Mouse (Mus musculus): ENCODE data around the gene Gm9733. TPM values are rescaled to one million over a fixed set of nuclear protein-coding genes. Genes with fewer than 3 reads are reported as not detected.
"Not testable (repeated sequence)": the region's sequence is repeated elsewhere in the genome, so short reads cannot be mapped to it uniquely, and the experiment has no call there.

The Gm9733 gene
- not detected in 2 replicates for polyA plus RNA-seq (2015; fragmentation: Nextera tagmentation; extraction: Ambion mirVana)

GRCm38 (mm10) chr3:15332063-15332462 is at the start of gene Gm9733:
Gm9733 (minus strand) TSS chr3:15332302.
- 89% methylated on average over 3 of the region's 3 CpGs for WGBS
- H3K36me3 ChIP-seq (ENCODE audit: control insufficient read depth, insufficient read depth) = no peaks in the 10 kb centered on the region
- no peaks in the 10 kb centered on the region for H3K9me3 ChIP-seq (ENCODE audit: control insufficient read depth, low read length)
- no peak within 1 kb of the TSS for H3K9ac ChIP-seq (replicated peaks; ENCODE audit: low read depth, low read length)
- no peak for ATAC-seq
- no peaks in the 10 kb centered on the region for H3K4me1 ChIP-seq (replicated peaks; ENCODE audit: control insufficient read depth, insufficient read depth, low read length)
- no peak within 1 kb of the TSS for H3K4me2 ChIP-seq (ENCODE audit: low read length)
- no peak within 1 kb of the TSS for H3K4me3 ChIP-seq (replicated peaks; ENCODE audit: low read length)
- H3K27ac ChIP-seq (ENCODE audit: low read length) = no peak within 1 kb of the TSS
- H3K27me3 ChIP-seq (replicated peaks; ENCODE audit: control insufficient read depth, insufficient read depth, low read length) = no peaks in the 10 kb centered on the region

DNA sequence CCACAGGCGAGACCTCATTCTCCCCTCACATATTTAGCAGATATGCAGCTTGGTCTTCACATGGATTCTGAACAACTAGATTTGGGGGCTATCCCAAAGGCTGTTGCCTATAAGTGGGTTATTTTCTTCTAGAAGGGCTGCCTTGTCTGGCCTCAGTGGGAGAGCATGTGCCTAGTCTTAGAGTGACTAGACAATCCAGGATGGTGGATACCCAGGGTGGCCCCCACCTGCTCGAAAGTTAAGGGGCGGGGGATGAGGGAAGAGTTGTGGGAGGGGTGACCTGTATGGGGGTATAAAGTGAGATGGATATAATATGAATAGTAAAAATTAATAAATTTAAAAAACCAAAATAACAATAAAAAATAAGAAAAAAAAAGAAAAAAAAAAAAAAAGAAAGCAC is 23.6 kb upstream of the Gm9733 start:
- not testable (repeated sequence) for H3K27me3 ChIP-seq (replicated peaks; ENCODE audit: control insufficient read depth, insufficient read depth, low read length); H3K27ac ChIP-seq (ENCODE audit: low read length); H3K4me1 ChIP-seq (replicated peaks; ENCODE audit: control insufficient read depth, insufficient read depth, low read length); H3K9ac ChIP-seq (replicated peaks; ENCODE audit: low read depth, low read length); H3K36me3 ChIP-seq (ENCODE audit: control insufficient read depth, insufficient read depth); H3K4me3 ChIP-seq (replicated peaks; ENCODE audit: low read length); ATAC-seq; H3K9me3 ChIP-seq (ENCODE audit: control insufficient read depth, low read length); H3K4me2 ChIP-seq (ENCODE audit: low read length)
- WGBS = 81% methylated on average over 3 of the region's 3 CpGs

GRCm38 (mm10) chr3:15350318-15350717 is 18.2 kb upstream of the Gm9733 start:
- H3K27me3 ChIP-seq (replicated peaks; ENCODE audit: control insufficient read depth, insufficient read depth, low read length); H3K27ac ChIP-seq (ENCODE audit: low read length); H3K9me3 ChIP-seq (ENCODE audit: control insufficient read depth, low read length); H3K4me1 ChIP-seq (replicated peaks; ENCODE audit: control insufficient read depth, insufficient read depth, low read length); H3K4me2 ChIP-seq (ENCODE audit: low read length); H3K36me3 ChIP-seq (ENCODE audit: control insufficient read depth, insufficient read depth); H3K4me3 ChIP-seq (replicated peaks; ENCODE audit: low read length); ATAC-seq; H3K9ac ChIP-seq (replicated peaks; ENCODE audit: low read depth, low read length): not testable (repeated sequence)
- WGBS = 92% methylated on average over 1 of the region's 2 CpGs

GRCm38 (mm10) chr3:15345606-15346005 is 13.5 kb upstream of the Gm9733 start:
- H3K4me2 ChIP-seq (ENCODE audit: low read length); H3K4me1 ChIP-seq (replicated peaks; ENCODE audit: control insufficient read depth, insufficient read depth, low read length); ATAC-seq; H3K9ac ChIP-seq (replicated peaks; ENCODE audit: low read depth, low read length); H3K36me3 ChIP-seq (ENCODE audit: control insufficient read depth, insufficient read depth); H3K27me3 ChIP-seq (replicated peaks; ENCODE audit: control insufficient read depth, insufficient read depth, low read length); H3K27ac ChIP-seq (ENCODE audit: low read length); H3K9me3 ChIP-seq (ENCODE audit: control insufficient read depth, low read length); H3K4me3 ChIP-seq (replicated peaks; ENCODE audit: low read length): not testable (repeated sequence)
- 68% methylated on average over 3 of the region's 3 CpGs for WGBS

DNA sequence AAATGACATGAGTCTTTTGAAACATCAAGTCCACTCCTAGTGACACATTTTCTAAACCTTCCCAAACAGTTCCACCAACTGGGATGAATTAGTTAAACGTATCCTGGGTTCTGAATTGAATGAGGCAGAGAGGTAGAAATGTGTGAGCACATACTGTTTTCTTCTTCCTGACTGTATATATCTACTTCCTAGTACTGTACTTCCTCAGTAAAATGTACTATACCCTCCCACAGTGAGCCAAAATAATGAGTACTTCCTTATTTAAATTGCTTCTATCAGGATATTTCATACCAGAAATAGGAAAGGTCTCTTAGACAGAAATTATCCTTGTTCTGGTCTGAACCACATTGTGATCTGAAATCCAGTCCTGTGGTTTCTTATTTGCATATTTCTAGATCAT is 8.2 kb upstream of the Gm9733 start:
- Histone ChIP-seq H3K27me3 (replicated peaks; ENCODE audit: control insufficient read depth, insufficient read depth, low read length) (no peaks in the 10 kb centered on the region), H3K36me3 (ENCODE audit: control insufficient read depth, insufficient read depth) (no peaks in the 10 kb centered on the region), H3K9me3 (ENCODE audit: control insufficient read depth, low read length) (no peaks in the 10 kb centered on the region), H3K4me1 (replicated peaks; ENCODE audit: control insufficient read depth, insufficient read depth, low read length) (no peaks in the 10 kb centered on the region), H3K27ac (ENCODE audit: low read length) (no peak overlapping the region), H3K4me3 (replicated peaks; ENCODE audit: low read length) (no peak overlapping the region), H3K9ac (replicated peaks; ENCODE audit: low read depth, low read length) (no peak overlapping the region), H3K4me2 (ENCODE audit: low read length) (no peak overlapping the region)
- ATAC-seq = no peak
- WGBS = 74% methylated on average over 1 of the region's 1 CpGs

GRCm38 (mm10) chr3:15334182-15334581 is 2.1 kb upstream of the Gm9733 start:
- H3K4me2 ChIP-seq (ENCODE audit: low read length) = no peak overlapping the region
- no peak overlapping the region for H3K27ac ChIP-seq (ENCODE audit: low read length)
- H3K9me3 ChIP-seq (ENCODE audit: control insufficient read depth, low read length) = no peaks in the 10 kb centered on the region
- no peak overlapping the region for H3K4me3 ChIP-seq (replicated peaks; ENCODE audit: low read length)
- whole genome bisulfite sequencing = 73% methylated on average over 2 of the region's 2 CpGs
- H3K4me1 ChIP-seq (replicated peaks; ENCODE audit: control insufficient read depth, insufficient read depth, low read length) = no peaks in the 10 kb centered on the region
- no peak overlapping the region for H3K9ac ChIP-seq (replicated peaks; ENCODE audit: low read depth, low read length)
- ATAC-seq = no peak
- H3K36me3 ChIP-seq (ENCODE audit: control insufficient read depth, insufficient read depth) = no peaks in the 10 kb centered on the region
- H3K27me3 ChIP-seq (replicated peaks; ENCODE audit: control insufficient read depth, insufficient read depth, low read length) = no peaks in the 10 kb centered on the region

- WGBS = 71% methylated on average over 3 of the region's 3 CpGs
- Histone ChIP-seq H3K9ac (replicated peaks; ENCODE audit: low read depth, low read length) (no peak overlapping the region), H3K27me3 (replicated peaks; ENCODE audit: control insufficient read depth, insufficient read depth, low read length) (no peaks in the 10 kb centered on the region), H3K9me3 (ENCODE audit: control insufficient read depth, low read length) (no peaks in the 10 kb centered on the region), H3K4me1 (replicated peaks; ENCODE audit: control insufficient read depth, insufficient read depth, low read length) (no peaks in the 10 kb centered on the region), H3K4me3 (replicated peaks; ENCODE audit: low read length) (no peak overlapping the region), H3K36me3 (ENCODE audit: control insufficient read depth, insufficient read depth) (no peaks in the 10 kb centered on the region), H3K27ac (ENCODE audit: low read length) (no peak overlapping the region), H3K4me2 (ENCODE audit: low read length) (no peak overlapping the region)
- no peak for ATAC-seq
These were observed 557 bp downstream of the Gm9733 start for GRCm38 (mm10) chr3:15331545-15331944.

GRCm38 (mm10) chr3:15329549-15329948 is 2.6 kb downstream of the Gm9733 start:
- Histone ChIP-seq H3K9ac (replicated peaks; ENCODE audit: low read depth, low read length) (no peak overlapping the region), H3K4me1 (replicated peaks; ENCODE audit: control insufficient read depth, insufficient read depth, low read length) (no peaks in the 10 kb centered on the region)
- ATAC-seq = no peak

DNA sequence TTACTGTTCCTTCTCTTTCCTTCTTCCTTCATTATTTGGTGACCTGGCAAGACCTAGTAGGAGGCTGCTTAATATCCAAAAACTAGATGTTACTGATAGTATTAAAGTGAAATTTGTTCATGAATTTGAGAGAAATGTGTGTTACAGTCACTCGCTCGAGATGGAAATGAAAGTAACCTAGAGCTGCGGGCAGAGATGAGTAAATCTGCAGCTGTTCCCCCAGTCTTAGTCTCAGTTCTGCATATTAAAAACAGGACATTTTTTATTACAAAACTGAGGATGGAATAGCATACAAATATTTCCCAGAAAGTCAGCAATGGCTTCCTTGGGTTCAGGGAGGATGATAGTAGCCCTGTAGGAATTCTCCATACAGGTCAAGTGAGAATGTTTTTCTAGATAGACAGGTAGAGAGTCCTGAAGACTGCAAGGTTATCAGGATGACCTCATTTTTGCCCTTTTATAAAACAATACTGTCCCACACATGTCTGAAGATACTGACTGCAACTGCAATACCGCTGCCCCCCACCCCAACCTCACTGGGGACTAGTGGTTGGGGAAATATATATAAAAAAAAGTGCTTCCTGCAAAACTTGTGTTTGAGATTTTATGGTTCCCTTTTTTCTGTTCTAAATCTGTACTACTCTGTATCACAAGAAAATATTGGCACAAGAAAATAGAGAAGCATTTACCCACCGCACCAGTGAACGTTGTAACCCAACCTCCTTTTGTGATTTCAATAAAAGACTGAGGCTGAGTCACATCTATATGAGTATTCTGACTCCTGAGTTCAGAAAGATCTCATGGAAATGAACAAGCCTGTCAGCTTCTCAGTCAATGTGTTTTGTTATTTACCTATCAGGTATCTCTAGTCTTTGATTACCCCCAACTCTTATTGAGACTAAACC is 47.4 kb downstream of the Gm9733 start:
- Histone ChIP-seq H3K4me1 (replicated peaks; ENCODE audit: control insufficient read depth, insufficient read depth, low read length) (no peaks in the 10 kb centered on the region), H3K27ac (ENCODE audit: low read length) (no peak overlapping the region), H3K4me2 (ENCODE audit: low read length) (no peak overlapping the region), H3K9ac (replicated peaks; ENCODE audit: low read depth, low read length) (no peak overlapping the region), H3K4me3 (replicated peaks; ENCODE audit: low read length) (no peak overlapping the region), H3K9me3 (ENCODE audit: control insufficient read depth, low read length) (no peaks in the 10 kb centered on the region), H3K27me3 (replicated peaks; ENCODE audit: control insufficient read depth, insufficient read depth, low read length) (no peaks in the 10 kb centered on the region), H3K36me3 (ENCODE audit: control insufficient read depth, insufficient read depth) (no peaks in the 10 kb centered on the region)
- no peak for ATAC-seq
- 86% methylated on average over 6 of the region's 6 CpGs for WGBS

More at GRCm38 (mm10) chr3:15329549-15329948, 2.6 kb downstream of the Gm9733 start:
- no peak overlapping the region for H3K27ac ChIP-seq (ENCODE audit: low read length)
- H3K27me3 ChIP-seq (replicated peaks; ENCODE audit: control insufficient read depth, insufficient read depth, low read length) = no peaks in the 10 kb centered on the region
- H3K4me3 ChIP-seq (replicated peaks; ENCODE audit: low read length) = no peak overlapping the region
- H3K36me3 ChIP-seq (ENCODE audit: control insufficient read depth, insufficient read depth) = no peaks in the 10 kb centered on the region
- no peaks in the 10 kb centered on the region for H3K9me3 ChIP-seq (ENCODE audit: control insufficient read depth, low read length)
- H3K4me2 ChIP-seq (ENCODE audit: low read length) = no peak overlapping the region
